Mouse (Mus musculus) leukemia stem cell, adult 10-12 weeks (primary cell): ENCODE measurements around the gene Klhl12. TPM values are rescaled to one million over a fixed set of nuclear protein-coding genes. Genes with fewer than 3 reads are reported as not detected.

Source experiments
- polyA plus RNA-seq: library from polyadenylated mRNA; stranded (reverse); fragments of >175 nt; gene quantifications from 2 replicates; pipeline ENCODE4 v1.2.3, GENCODE M21; 2012; ENCODE audit warnings: low replicate concordance

The Klhl12 gene
- 4.6 and 12.8 TPM in 2 replicates for polyA plus RNA-seq

GRCm38 (mm10) chr1:134454904-134455824 lies at the start of gene Klhl12:
Gene Klhl12, plus strand, starts transcription at chr1:134455531.

GRCm38 (mm10) chr1:134415168-134415831 lies 40.0 kb upstream of the Klhl12 start, which contains the start of gene Adipor1:
Gene Adipor1, plus strand, starts transcription at chr1:134415378.

GRCm38 (mm10) chr1:134494428-134495215 lies 39.3 kb downstream of the Klhl12 start, which contains the start of gene Rabif:
Gene Rabif, plus strand, starts transcription at chr1:134494648.

Other genes starting within 250 kb of the Klhl12 start
- gene Adora1, start 220.1 kb upstream of the Klhl12 start, polyA plus RNA-seq = 0.05 TPM in 1 of 2 replicates, not detected in the other
- not detected in 2 replicates for gene Myog, start 165.5 kb upstream of the Klhl12 start, polyA plus RNA-seq
- gene Ppfia4, start 122.6 kb upstream of the Klhl12 start, polyA plus RNA-seq = 16.4 and 17.5 TPM in 2 replicates
- gene Tmem183a, start 93.6 kb upstream of the Klhl12 start, polyA plus RNA-seq = 16.0 and 26.1 TPM in 2 replicates
- not detected in 2 replicates for gene 4933406M09Rik, start 69.6 kb upstream of the Klhl12 start, polyA plus RNA-seq
- 16.2 and 24.8 TPM in 2 replicates for gene Cyb5r1, start 50.0 kb upstream of the Klhl12 start, polyA plus RNA-seq
- gene Adipor1, start 40.2 kb upstream of the Klhl12 start, polyA plus RNA-seq = 75.8 and 107 TPM in 2 replicates
- 7.8 and 10.0 TPM in 2 replicates for gene Rabif, start 39.1 kb downstream of the Klhl12 start, polyA plus RNA-seq
- not detected in 2 replicates for gene Mgat4e, start 94.2 kb downstream of the Klhl12 start, polyA plus RNA-seq
- 9.7 and 15.2 TPM in 2 replicates for gene Kdm5b, start 104.6 kb downstream of the Klhl12 start, polyA plus RNA-seq
- gene Syt2, start 191.1 kb downstream of the Klhl12 start, polyA plus RNA-seq = not detected in 2 replicates